Mouse (Mus musculus): ENCODE data around the gene Zfp932.
"Not testable (repeated sequence)": the region's sequence is repeated elsewhere in the genome, so short reads cannot be mapped to it uniquely, and the experiment has no call there.

Zfp932 gene

DNA sequence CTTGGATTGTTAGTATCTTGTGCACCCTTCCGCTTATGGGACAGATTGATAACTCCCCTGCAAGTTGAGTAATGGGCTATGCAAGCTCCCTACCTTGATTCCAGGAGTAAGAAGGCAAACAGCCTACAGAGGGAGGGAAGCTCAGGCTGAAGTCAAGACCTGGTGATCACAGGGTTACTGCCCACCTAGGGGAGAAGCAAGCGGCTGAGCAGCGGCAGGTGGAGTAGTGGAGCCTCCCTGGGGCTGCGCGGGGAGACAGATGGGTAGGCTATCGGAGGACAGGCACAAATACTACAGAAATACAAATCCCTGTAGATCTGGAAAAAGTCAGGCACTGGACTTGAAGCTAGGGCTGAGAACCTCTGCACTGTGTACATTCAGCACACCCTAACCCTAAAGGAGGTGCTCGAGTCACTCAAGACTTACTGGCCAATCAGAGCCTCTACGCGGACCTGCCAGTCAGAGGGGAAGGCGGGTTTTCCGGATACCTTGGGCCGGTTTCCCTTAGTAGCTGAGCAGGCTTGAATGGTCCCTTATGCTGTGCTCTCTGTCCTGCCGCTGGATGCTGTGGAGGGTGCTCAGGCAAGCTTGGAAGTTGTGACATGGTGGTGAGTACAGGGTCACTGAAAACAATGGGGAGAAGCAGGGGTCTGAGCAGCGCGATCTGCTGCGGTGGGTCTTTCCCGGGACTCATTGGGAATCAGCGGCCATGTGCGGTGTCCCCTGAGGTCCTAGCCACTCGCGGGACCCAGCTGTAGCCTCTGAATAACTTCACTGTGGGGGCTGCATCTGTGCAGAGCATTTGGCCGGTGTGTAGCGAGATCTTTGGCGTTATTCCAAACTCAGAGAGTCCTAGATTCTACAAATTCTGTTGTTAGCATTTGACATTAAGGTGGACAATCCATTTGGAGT lies at the start of gene Zfp932:
Zfp932 (plus strand) TSS at position 496 of the 912 bp plus-strand sequence.
- DNase-seq (ENCODE audit: low spot score in 2 of 2): peak; percentile 65 to 71

DNA sequence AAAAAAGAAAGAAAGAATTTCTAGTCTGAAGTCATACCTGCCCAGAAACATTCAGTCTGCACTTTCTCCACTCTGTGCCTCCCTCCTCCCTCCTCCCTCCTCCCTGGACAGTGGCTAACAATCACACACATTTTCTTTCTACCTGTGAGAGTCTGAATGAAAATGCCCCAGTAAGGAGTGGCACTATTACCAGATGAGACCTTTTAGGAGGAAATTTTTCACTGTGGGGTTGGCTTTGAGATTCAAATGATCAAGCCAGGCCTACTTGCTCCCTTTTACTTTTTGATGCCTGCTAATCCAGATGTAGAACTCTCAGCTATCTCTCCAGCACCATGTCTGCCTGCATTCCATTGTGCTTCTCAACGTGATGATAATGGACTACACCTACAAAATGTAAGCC lies 46.0 kb upstream of the Zfp932 start:
- no peak for DNase-seq (ENCODE audit: low spot score in 2 of 2)

DNA sequence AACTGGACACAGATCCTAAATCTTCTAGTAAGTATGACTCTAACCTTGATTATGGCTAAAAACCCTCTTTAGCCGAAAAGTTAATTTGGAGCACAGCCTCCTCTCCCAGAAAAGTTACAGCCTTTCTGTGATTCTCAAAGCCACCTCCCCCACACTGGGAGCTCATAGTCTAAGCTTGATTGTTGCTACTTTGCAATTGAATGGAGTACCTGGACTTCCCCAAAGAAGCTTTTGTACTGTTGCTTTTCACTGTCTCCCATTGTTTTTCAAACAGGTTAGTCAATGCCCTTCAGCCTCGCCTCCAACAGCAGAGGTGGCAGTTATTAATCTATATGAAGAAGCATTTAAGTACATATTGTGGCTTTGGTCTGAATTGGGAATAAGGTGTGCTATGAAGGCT lies 15.6 kb upstream of the Zfp932 start:
- not testable (repeated sequence) for DNase-seq (ENCODE audit: low spot score in 2 of 2)

DNA sequence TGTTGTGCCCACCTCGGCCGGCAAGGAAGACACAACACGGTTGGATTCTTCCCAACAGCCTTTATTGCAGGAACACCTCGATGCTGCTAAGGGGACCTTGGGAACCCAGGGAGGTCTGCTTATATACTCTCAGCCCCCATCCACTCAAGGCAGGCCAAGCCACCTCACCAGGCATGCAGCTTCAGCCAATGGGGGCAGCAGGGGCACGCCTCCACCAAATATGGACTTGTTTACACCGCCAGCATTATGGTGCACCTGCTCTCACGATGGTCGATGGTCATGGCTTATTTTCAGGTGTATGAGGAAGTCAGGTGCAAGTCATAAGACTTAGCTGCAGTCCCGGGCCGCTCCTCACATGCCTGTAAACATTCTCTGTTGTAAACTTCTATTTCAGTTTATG lies 860 bp upstream of the Zfp932 start:
- not testable (repeated sequence) for DNase-seq (ENCODE audit: low spot score in 2 of 2)

DNA sequence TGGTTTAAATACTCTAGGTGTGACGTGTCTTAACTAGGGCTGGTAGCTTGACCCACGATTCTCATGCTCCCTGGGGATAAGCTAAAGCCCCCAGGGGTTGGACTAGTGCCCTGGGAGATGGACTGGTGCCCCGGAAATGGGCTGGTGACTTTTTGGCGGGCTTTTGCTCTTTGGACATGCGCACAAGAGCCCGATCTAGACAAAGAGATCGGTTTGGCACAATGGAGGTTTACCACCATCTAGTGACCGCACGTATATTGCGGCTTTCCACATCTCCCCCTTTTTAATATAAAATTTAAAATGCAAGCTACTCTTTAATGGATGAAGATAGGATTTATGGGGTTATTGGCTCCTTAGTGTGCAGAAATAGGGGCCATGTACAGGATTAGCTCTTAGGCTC lies 19.5 kb downstream of the Zfp932 start:
- DNase-seq (ENCODE audit: low spot score in 2 of 2): not testable (repeated sequence)

DNA sequence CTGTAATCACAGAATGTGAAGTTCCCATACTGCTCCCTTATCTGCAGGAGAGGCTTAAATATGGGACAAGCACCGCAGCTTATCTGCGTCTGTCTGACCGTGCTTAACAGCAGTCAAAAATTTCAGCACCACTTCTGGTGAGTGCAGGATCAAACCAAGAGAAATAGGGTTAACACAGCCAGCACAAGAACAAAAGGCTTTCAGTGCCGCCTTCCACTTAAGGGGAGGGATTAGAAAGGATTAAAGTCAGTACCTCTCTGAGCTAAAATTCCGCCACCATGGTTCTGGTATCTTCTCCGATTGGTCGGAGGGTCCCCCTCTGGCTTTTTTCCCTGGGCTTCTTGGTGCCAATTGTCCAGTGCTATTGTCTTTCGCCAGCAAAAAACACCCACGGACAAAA lies 27.0 kb downstream of the Zfp932 start:
- no peak for DNase-seq (ENCODE audit: low spot score in 2 of 2)

DNA sequence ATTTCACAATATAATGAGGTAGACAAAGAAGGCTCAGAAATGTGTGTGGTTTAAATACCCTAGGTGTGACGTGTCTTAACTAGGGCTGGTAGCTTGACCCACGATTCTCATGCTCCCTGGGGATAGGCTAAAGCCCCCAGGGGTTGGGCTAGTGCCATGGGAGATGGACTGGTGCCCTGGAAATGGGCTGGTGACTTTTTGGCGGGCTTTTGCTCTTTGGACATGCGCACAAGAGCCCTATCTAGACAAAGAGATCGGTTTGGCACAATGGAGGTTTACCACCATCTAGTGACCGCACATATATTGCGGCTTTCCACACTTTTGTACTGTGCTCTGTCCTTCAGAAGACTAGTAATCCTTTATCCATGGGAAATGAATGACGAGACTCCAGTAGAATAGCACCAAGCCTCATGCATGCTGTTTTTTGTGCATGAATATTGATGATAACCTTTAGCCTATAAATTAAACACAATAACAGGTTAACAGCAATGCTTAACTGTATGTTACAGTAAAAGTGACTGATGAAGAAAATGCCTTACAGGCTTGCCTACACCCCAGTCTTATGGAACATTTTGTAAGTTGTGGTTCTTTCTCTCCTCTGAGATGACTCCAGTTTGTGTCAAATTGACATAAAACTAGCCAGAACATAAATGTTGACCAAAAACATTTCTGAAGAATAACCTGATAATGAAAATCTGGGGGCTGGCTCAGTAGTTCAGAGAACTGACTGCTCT lies 27.5 kb downstream of the Zfp932 start:
- DNase-seq (ENCODE audit: low spot score in 2 of 2): peak in 1 of 2 experiments; percentile 12

DNA sequence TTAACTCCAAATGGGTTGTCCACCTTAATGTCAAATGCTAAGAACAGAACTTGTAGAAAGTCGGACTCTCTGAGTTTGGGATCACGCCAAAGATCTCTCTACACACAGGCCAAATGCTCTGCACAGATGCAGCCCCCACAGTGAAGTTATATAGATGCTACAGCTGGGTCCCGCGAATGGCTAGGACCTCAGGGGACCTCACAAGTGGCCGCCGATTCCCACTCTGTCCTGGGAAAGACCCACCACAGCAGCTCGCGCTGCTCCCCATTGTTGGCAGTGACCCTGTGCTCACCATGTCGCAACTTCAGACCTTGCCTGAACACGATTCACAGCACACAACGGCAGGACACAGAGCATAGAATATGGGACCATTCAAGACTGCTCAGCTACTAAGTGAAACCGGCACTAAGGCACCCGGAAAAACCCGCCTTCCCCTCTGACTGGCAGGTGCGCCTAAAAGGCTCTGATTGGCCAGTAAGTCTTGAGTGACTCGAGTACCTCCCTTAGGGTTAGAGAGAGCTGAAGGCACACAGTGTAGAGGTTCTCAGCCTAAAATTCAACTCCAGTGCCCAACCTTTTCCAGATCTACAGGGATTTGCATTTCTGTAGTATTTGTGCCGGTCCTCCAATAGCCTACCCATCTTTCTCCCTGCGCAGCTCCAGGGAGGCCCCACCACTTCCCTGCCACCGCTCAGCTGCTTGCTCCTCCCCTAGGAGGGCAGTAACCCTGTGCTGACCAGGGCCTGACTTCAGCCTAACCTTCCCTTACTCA lies 61.5 kb downstream of the Zfp932 start:
- DNase-seq (ENCODE audit: low spot score in 2 of 2): peak; percentile 76 to 77

Data from thymus, postnatal 10 days (tissue).